Mouse (Mus musculus) T-helper 1 cell (primary cell): Measurements from ENCODE around the gene Pink1.

Experiments
- in situ Hi-C: fragments of 300-600 bp; cut with MboI, MseI; formaldehyde crosslinking; loops from one replicate; pipeline ENCODE4 v1.15.1; 2025; ENCODE audit warnings: high pct_unique_total_duplicates

The Pink1 gene

GRCm38 (mm10) chr4:138313021-138313420 is 13.1 kb downstream of the Pink1 start:
- in situ Hi-C loops, result no loop called here

- in situ Hi-C loops, result no loop called here
Measured at GRCm38 (mm10) chr4:138312105-138312504, 14.0 kb downstream of the Pink1 start.

GRCm38 (mm10) chr4:138311595-138311994 is 14.5 kb downstream of the Pink1 start:
- in situ Hi-C loops, result no loop called here

GRCm38 (mm10) chr4:138310311-138310910 is 15.7 kb downstream of the Pink1 start:
- in situ Hi-C loops, result no loop called here

GRCm38 (mm10) chr4:138307739-138308138 is 18.4 kb downstream of the Pink1 start:
- in situ Hi-C loops, result no loop called here

GRCm38 (mm10) chr4:138307025-138307424 is 19.1 kb downstream of the Pink1 start:
- in situ Hi-C loops, result no loop called here

- in situ Hi-C loops, result no loop called here
Measured at GRCm38 (mm10) chr4:138304340-138305104, 21.6 kb downstream of the Pink1 start, which contains the start of gene Ddost. TSS of gene Ddost (plus strand) at chr4:138304730.

- in situ Hi-C loops, result no loop called here
Measured at GRCm38 (mm10) chr4:138303742-138304141, 22.4 kb downstream of the Pink1 start.

GRCm38 (mm10) chr4:138303011-138303410 is 23.1 kb downstream of the Pink1 start:
- in situ Hi-C loops, result no loop called here

GRCm38 (mm10) chr4:138301271-138301780 is 24.8 kb downstream of the Pink1 start:
- in situ Hi-C loops, result no loop called here

- in situ Hi-C loops, result no loop called here
Measured at GRCm38 (mm10) chr4:138293949-138294550, 32.1 kb downstream of the Pink1 start.

- in situ Hi-C loops, result no loop called here
Measured at GRCm38 (mm10) chr4:138293261-138293948, 32.7 kb downstream of the Pink1 start.

GRCm38 (mm10) chr4:138292028-138292427 is 34.1 kb downstream of the Pink1 start:
- in situ Hi-C loops, result no loop called here

- in situ Hi-C loops, result no loop called here
Measured at GRCm38 (mm10) chr4:138288691-138289090, 37.4 kb downstream of the Pink1 start.

GRCm38 (mm10) chr4:138286411-138286810 is 39.7 kb downstream of the Pink1 start:
- in situ Hi-C loops, result no loop called here

GRCm38 (mm10) chr4:138282834-138283233 is 43.3 kb downstream of the Pink1 start:
- in situ Hi-C loops, result no loop called here

- in situ Hi-C loops, result loop anchor here (10.0 kb wide), 1 partner anchor 304 kb away; no protein-coding TSS in a partner anchor
Measured at GRCm38 (mm10) chr4:138278346-138278745, 47.8 kb downstream of the Pink1 start.

GRCm38 (mm10) chr4:138272011-138272997 is 53.8 kb downstream of the Pink1 start:
- in situ Hi-C loops, result loop anchor here (10.0 kb wide), 1 partner anchor 298 kb away; no protein-coding TSS in a partner anchor

GRCm38 (mm10) chr4:138267869-138268268 is 58.2 kb downstream of the Pink1 start:
- in situ Hi-C loops, result no loop called here
